Mouse (Mus musculus): Measurements from ENCODE around the gene Tmprss3.

Gene Tmprss3

DNA sequence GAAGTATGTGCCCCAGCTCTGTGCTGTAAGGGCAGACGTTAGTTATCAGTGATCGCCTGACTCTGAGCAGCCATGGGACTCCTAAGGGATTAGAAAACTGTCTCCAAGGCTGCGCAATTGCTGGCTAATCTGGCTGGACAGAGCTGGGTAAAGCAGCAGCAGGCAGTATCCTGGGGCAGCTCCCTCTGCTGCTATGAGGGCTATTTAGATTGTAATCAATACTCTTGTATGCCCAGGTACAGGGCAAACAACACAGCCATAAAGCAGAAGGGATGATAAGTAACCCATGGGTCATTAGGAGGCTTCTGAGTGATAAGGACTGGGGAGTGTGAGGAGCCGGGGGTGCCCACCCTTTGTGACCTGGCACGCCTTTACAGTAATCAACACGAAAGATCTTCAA lies 63.9 kb downstream of the Tmprss3 start:
- DNase-seq = no peak

DNA sequence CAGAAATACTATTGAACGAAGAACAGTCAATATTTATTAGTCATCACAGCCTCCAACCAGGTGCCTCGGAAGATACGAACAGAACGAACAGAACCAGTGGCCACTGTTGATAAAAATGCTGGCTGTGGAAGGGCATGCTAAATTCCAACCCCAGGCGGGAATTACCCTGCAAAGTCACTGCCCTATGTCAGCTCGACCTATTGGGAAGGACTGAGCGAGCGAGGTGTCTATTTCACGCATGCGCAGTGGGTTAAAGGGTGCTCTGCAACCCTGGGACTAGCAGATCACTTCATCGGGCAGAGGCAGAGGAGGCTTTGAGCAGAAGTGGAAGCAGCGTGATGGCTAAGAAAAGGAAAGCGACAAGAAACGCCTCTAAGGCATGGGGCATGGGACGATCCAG lies 65.0 kb downstream of the Tmprss3 start:
- DNase-seq = no peak

DNA sequence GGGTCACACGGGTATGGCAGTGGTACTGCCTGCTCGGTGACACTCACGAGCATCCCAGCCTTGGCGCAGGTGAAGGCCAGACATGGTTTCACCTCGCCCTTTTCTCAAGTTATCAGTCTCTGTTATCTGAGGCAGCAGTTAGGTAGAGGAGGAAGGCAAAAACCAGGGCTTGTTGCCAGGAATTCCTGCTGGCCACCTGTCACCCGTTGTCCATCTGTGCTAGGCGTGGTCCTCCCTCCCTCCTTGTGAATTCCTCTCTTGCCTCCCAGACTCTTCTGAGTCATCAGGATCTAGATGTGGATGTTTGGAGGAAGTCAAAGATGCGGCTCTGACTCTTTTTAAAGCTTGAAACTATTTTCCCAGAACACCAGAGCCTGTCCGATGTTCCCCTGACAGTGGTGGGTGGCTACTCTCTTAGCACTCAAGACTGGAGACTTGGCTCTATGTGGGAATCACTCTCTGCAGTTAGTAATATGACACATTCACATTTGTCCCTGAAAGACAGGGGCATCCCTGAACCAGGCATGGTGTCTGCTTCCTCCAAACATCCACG lies 67.4 kb downstream of the Tmprss3 start:
- no peak for DNase-seq

DNA sequence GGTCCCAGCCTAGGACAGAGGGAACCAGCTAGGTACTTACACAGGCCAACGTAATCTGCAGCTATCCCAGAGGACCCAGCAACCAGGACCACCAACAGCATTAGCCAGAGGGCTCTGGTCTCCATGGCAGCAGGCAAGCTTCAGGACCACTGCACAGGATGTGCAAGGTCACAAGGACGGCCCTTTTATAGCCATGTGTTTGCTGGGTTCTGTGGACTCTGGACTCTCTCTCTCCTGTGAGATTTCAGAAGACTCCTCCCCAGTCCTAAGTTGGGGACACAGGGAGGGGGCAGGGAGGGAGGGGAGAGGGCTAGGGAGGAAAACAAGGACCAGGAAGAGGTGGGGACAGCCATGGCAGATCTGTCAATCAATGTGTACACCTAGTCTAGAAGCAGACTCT lies 69.3 kb downstream of the Tmprss3 start, which contains the start of gene Tff3:
Gene Tff3, minus strand, starts transcription at position 195 of the 400 bp plus-strand sequence.
- no peak for DNase-seq

All from layer of hippocampus, adult 9-11 months (tissue).